Mouse (Mus musculus): ENCODE measurements around the gene Tut4.

Tut4 gene

GRCm38 (mm10) chr4:108459231-108460155 is at the start of gene Tut4:
Gene Tut4, plus strand, starts transcription at chr4:108459426.
- peak; percentile 95 for DNase-seq (ENCODE audit: low spot score)

GRCm38 (mm10) chr4:108424587-108424986 is 34.6 kb upstream of the Tut4 start:
- no peak for DNase-seq (ENCODE audit: low spot score)

GRCm38 (mm10) chr4:108427719-108428340 is 31.4 kb upstream of the Tut4 start:
- no peak for DNase-seq (ENCODE audit: low spot score)

- no peak for DNase-seq (ENCODE audit: low spot score)
These were observed 30.9 kb upstream of the Tut4 start for GRCm38 (mm10) chr4:108428341-108428721.

GRCm38 (mm10) chr4:108430656-108431560 is 28.3 kb upstream of the Tut4 start:
- peak; percentile 92 for DNase-seq (ENCODE audit: low spot score)

- no peak for DNase-seq (ENCODE audit: low spot score)
These were observed 27.7 kb upstream of the Tut4 start for GRCm38 (mm10) chr4:108431561-108431936.

- DNase-seq (ENCODE audit: low spot score), result peak; percentile 75
These were observed 25.9 kb upstream of the Tut4 start for GRCm38 (mm10) chr4:108433341-108433740.

- DNase-seq (ENCODE audit: low spot score), result no peak
These were observed 25.0 kb upstream of the Tut4 start for GRCm38 (mm10) chr4:108434221-108434620.

GRCm38 (mm10) chr4:108434781-108435180 is 24.4 kb upstream of the Tut4 start:
- DNase-seq (ENCODE audit: low spot score), result no peak

- DNase-seq (ENCODE audit: low spot score), result no peak
These were observed 23.6 kb upstream of the Tut4 start for GRCm38 (mm10) chr4:108435646-108436045.

GRCm38 (mm10) chr4:108436225-108436624 is 23.0 kb upstream of the Tut4 start:
- DNase-seq (ENCODE audit: low spot score), result no peak

- no peak for DNase-seq (ENCODE audit: low spot score)
These were observed 21.0 kb upstream of the Tut4 start for GRCm38 (mm10) chr4:108438082-108438840.

GRCm38 (mm10) chr4:108448091-108448490 is 11.1 kb upstream of the Tut4 start:
- no peak for DNase-seq (ENCODE audit: low spot score)

- no peak for DNase-seq (ENCODE audit: low spot score)
These were observed 3.2 kb upstream of the Tut4 start for GRCm38 (mm10) chr4:108456028-108456427.

GRCm38 (mm10) chr4:108458201-108458741 is 955 bp upstream of the Tut4 start:
- DNase-seq (ENCODE audit: low spot score), result peak; percentile 50

GRCm38 (mm10) chr4:108460156-108460923 is 1.1 kb downstream of the Tut4 start:
- DNase-seq (ENCODE audit: low spot score), result peak; percentile 76

- no peak for DNase-seq (ENCODE audit: low spot score)
These were observed 2.2 kb downstream of the Tut4 start for GRCm38 (mm10) chr4:108461262-108461903.

GRCm38 (mm10) chr4:108473586-108473985 is 14.4 kb downstream of the Tut4 start:
- DNase-seq (ENCODE audit: low spot score), result no peak

- DNase-seq (ENCODE audit: low spot score), result no peak
These were observed 23.6 kb downstream of the Tut4 start for GRCm38 (mm10) chr4:108482776-108483175.

- DNase-seq (ENCODE audit: low spot score), result no peak
These were observed 25.0 kb downstream of the Tut4 start for GRCm38 (mm10) chr4:108484230-108484629.
